Mouse (Mus musculus): ENCODE measurements around the gene Pipox.
A peak's percentile ranks its signal among the peaks of the same experiment; 100 is the strongest.

Pipox gene

GRCm38 (mm10) chr11:77908468-77908867 lies 14.6 kb upstream of the Pipox start:
- no peak for DNase-seq (ENCODE audit: low read depth, low spot score)

GRCm38 (mm10) chr11:77906747-77907174 lies 12.9 kb upstream of the Pipox start:
- no peak for DNase-seq (ENCODE audit: low read depth, low spot score)

GRCm38 (mm10) chr11:77906097-77906687 lies 12.3 kb upstream of the Pipox start:
- no peak for DNase-seq (ENCODE audit: low read depth, low spot score)

GRCm38 (mm10) chr11:77904707-77905106 lies 10.8 kb upstream of the Pipox start:
- DNase-seq (ENCODE audit: low read depth, low spot score): no peak

- no peak for DNase-seq (ENCODE audit: low read depth, low spot score)
Measured at GRCm38 (mm10) chr11:77903761-77904160, 9.9 kb upstream of the Pipox start.

- DNase-seq (ENCODE audit: low read depth, low spot score): no peak
Measured at GRCm38 (mm10) chr11:77901775-77902355, 8.0 kb upstream of the Pipox start.

GRCm38 (mm10) chr11:77901366-77901765 lies 7.5 kb upstream of the Pipox start:
- DNase-seq (ENCODE audit: low read depth, low spot score): no peak

- no peak for DNase-seq (ENCODE audit: low read depth, low spot score)
Measured at GRCm38 (mm10) chr11:77900696-77901095, 6.8 kb upstream of the Pipox start.

GRCm38 (mm10) chr11:77900187-77900586 lies 6.3 kb upstream of the Pipox start:
- no peak for DNase-seq (ENCODE audit: low read depth, low spot score)

- DNase-seq (ENCODE audit: low read depth, low spot score): no peak
Measured at GRCm38 (mm10) chr11:77896820-77897805, 3.2 kb upstream of the Pipox start.

GRCm38 (mm10) chr11:77896480-77896819 lies 2.6 kb upstream of the Pipox start:
- DNase-seq (ENCODE audit: low read depth, low spot score): no peak

GRCm38 (mm10) chr11:77896011-77896410 lies 2.1 kb upstream of the Pipox start:
- DNase-seq (ENCODE audit: low read depth, low spot score): no peak

GRCm38 (mm10) chr11:77894967-77895366 lies 1.1 kb upstream of the Pipox start:
- DNase-seq (ENCODE audit: low read depth, low spot score): no peak

GRCm38 (mm10) chr11:77893283-77893682 lies 613 bp downstream of the Pipox start:
- no peak for DNase-seq (ENCODE audit: low read depth, low spot score)

GRCm38 (mm10) chr11:77892883-77893282 lies 1.0 kb downstream of the Pipox start:
- DNase-seq (ENCODE audit: low read depth, low spot score): no peak

GRCm38 (mm10) chr11:77890648-77891258 lies 3.1 kb downstream of the Pipox start:
- DNase-seq (ENCODE audit: low read depth, low spot score): no peak

- no peak for DNase-seq (ENCODE audit: low read depth, low spot score)
Measured at GRCm38 (mm10) chr11:77889484-77889883, 4.4 kb downstream of the Pipox start.

- no peak for DNase-seq (ENCODE audit: low read depth, low spot score)
Measured at GRCm38 (mm10) chr11:77888846-77889245, 5.0 kb downstream of the Pipox start.

- DNase-seq (ENCODE audit: low read depth, low spot score): no peak
Measured at GRCm38 (mm10) chr11:77887373-77887960, 6.4 kb downstream of the Pipox start.

- DNase-seq (ENCODE audit: low read depth, low spot score): peak; percentile 71
Measured at GRCm38 (mm10) chr11:77885246-77885575, 8.7 kb downstream of the Pipox start.

GRCm38 (mm10) chr11:77884524-77885245 lies 9.2 kb downstream of the Pipox start:
- no peak for DNase-seq (ENCODE audit: low read depth, low spot score)

Data from mesoderm, embryonic 11.5 days (tissue).